Mouse (Mus musculus): Measurements from ENCODE around the gene Nmi.

GRCm38 (mm10) chr2:51934574-51935334 is 38.5 kb downstream of the Nmi start, which contains the start of gene Rbm43:
- TF ChIP-seq CTCF (conservative IDR thresholded peaks at IDR 0.05 in 1 of 2, IDR thresholded peaks at IDR 0.05 in 1 of 2; ENCODE audit: low read depth in 2 of 2, low read length in 2 of 2) (no peak; a peak in 1 of 4 replicates), POLR2A (IDR thresholded peaks at IDR 0.05; ENCODE audit: low read depth, low read length) (peak; percentile 54; the same call in 1 of the 2 replicates), MAFK (IDR thresholded peaks at IDR 0.05; ENCODE audit: insufficient replicate concordance, low read length) (no peak), EP300 (IDR thresholded peaks at IDR 0.05; ENCODE audit: low read length) (peak; percentile 45; the same call in 1 of the 2 replicates), ZNF384 (IDR thresholded peaks at IDR 0.05; ENCODE audit: low read depth, low read length) (no peak), ZC3H11A (IDR thresholded peaks at IDR 0.05; ENCODE audit: low read depth, low read length) (no peak), BHLHE40 (IDR thresholded peaks at IDR 0.05; ENCODE audit: low read depth, low read length) (peak; percentile 70; the same call in 1 of the 2 replicates), MEF2A (IDR thresholded peaks at IDR 0.05; ENCODE audit: borderline replicate concordance, low read depth, low read length) (no peak), RCOR1 (conservative IDR thresholded peaks at IDR 0.05; ENCODE audit: low read depth, low read length) (no peak), MAX (IDR thresholded peaks at IDR 0.05; ENCODE audit: low read length) (peak; percentile 86), USF1 (IDR thresholded peaks at IDR 0.05; ENCODE audit: low read depth, low read length) (no peak; the same call in 1 of the 2 replicates), ETS1 (conservative IDR thresholded peaks at IDR 0.05; ENCODE audit: low read depth, low read length) (no peak), USF2 (conservative IDR thresholded peaks at IDR 0.05; ENCODE audit: low read depth, low read length) (no peak)
